Mouse (Mus musculus) liver, embryonic 16.5 days (tissue): Measurements from ENCODE around the gene Tmem240. TPM values are rescaled to one million over a fixed set of nuclear protein-coding genes. Genes with fewer than 3 reads are reported as not detected.

Experiments
- ATAC-seq: fragments of 200-750 bp; cut with Nextera tagmentation; 2 replicates; pipeline ENCODE4 v1.8.0; 2017; ENCODE audit warnings: low read depth, mild to moderate bottlenecking, moderate number of reproducible peaks, moderate library complexity
- H3K27ac ChIP-seq: fragments of 300-500 bp; sonication (generic); 2 replicates; pipeline ENCODE4 v1.5.1; 2014; ENCODE audit warnings: mild to moderate bottlenecking, low read length
- H3K27me3 ChIP-seq: fragments of 300-500 bp; sonication (generic); 2 replicates; pipeline ENCODE4 v1.6.1; 2014; ENCODE audit warnings: low read depth, low read length, mixed read lengths; ENCODE audit not compliant: control insufficient read depth, insufficient read depth
- H3K36me3 ChIP-seq: fragments of 300-500 bp; sonication (generic); 2 replicates; pipeline ENCODE4 v1.6.1; 2014; ENCODE audit warnings: mild to moderate bottlenecking; ENCODE audit not compliant: control insufficient read depth, insufficient read depth
- H3K4me1 ChIP-seq: fragments of 300-500 bp; sonication (generic); 2 replicates; pipeline ENCODE4 v1.6.1; 2014; ENCODE audit warnings: low read depth, low read length, mixed read lengths; ENCODE audit not compliant: control insufficient read depth
- H3K4me2 ChIP-seq: fragments of 300-500 bp; sonication (generic); 2 replicates; pipeline ENCODE4 v1.6.1; 2014; ENCODE audit warnings: low read depth, low read length, mixed read lengths
- H3K4me3 ChIP-seq: fragments of 300-500 bp; sonication (generic); 2 replicates; pipeline ENCODE4 v1.5.1; 2014; ENCODE audit warnings: low read depth, mild to moderate bottlenecking, low read length
- H3K9ac ChIP-seq: fragments of 300-500 bp; sonication (generic); 2 replicates; pipeline ENCODE4 v1.6.1; 2014; ENCODE audit warnings: low read depth, low read length
- H3K9me3 ChIP-seq: fragments of 300-500 bp; sonication (generic); replicated peaks from 2 replicates; pipeline ENCODE4 v1.6.1; 2016; ENCODE audit warnings: low read length; ENCODE audit not compliant: control insufficient read depth
- WGBS: fragments of 180-500 bp; shearing (Covaris S2); extraction: QIAGEN DNeasy Blood & Tissue Kit; methylation state at CpG from one replicate; pipeline ENCODE4 v1.1.7; 2014; ENCODE audit not compliant: insufficient replicate concordance; 5-methylcytosine and 5-hydroxymethylcytosine counted together
- polyA plus RNA-seq: library from polyadenylated mRNA; unstranded; fragments of >200 nt; fragmentation: Nextera tagmentation; extraction: Ambion mirVana; gene quantifications from 2 replicates; pipeline ENCODE4 v1.2.1, GENCODE M21; 2015

Tmem240 gene
- polyA plus RNA-seq, 1 experiment from 2014 or later = 0.13 TPM

GRCm38 (mm10) chr4:155696261-155697255 lies 38.0 kb upstream of the Tmem240 start:
- Histone ChIP-seq H3K9me3 (no peaks in the 10 kb centered on the region), H3K27me3 (peaks cover 39% of the 10 kb centered on the region), H3K4me1 (no peaks in the 10 kb centered on the region; the same call in none of the 2 replicates), H3K4me3 (no peak overlapping the region), H3K4me2 (no peak overlapping the region), H3K9ac (no peak overlapping the region), H3K27ac (no peak overlapping the region), H3K36me3 (no peaks in the 10 kb centered on the region)
- 48% methylated on average over 16 of the region's 16 CpGs for whole genome bisulfite sequencing
- ATAC-seq = no peak

DNA sequence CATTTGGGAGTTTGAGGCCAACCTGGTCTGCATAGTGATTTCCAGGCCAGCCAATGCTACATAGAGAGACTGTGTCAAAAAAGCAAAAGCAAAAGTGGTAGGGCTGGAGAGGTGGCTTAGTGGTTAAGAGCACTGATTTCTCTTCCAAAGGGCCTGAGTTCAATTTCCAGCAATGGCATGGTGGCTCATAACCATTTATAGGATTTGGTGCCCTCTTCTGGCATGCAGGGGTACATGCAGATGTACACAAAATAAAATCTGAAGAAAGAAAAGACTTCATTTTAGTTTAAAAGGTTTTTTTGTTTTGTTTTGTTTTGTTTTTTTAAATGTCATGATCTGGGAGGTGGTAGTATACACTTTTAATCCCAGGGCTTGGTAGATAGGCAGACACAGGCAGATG lies 34.2 kb upstream of the Tmem240 start:
- Histone ChIP-seq H3K4me2 (no peak overlapping the region), H3K27me3 (peaks cover 9% of the 10 kb centered on the region), H3K27ac (no peak overlapping the region), H3K9ac (no peak overlapping the region), H3K36me3 (no peaks in the 10 kb centered on the region), H3K9me3 (no peaks in the 10 kb centered on the region), H3K4me3 (no peak overlapping the region), H3K4me1 (peaks cover 4% of the 10 kb centered on the region; the same call in 1 of the 2 replicates)
- ATAC-seq = no peak

- no peak for ATAC-seq
- 85% methylated on average over 4 of the region's 4 CpGs for WGBS
- no peak overlapping the region for H3K4me3 ChIP-seq
- H3K9ac ChIP-seq = no peak overlapping the region
- peaks cover 7% of the 10 kb centered on the region for H3K4me1 ChIP-seq
- no peaks in the 10 kb centered on the region for H3K27me3 ChIP-seq
- no peaks in the 10 kb centered on the region for H3K36me3 ChIP-seq
- H3K27ac ChIP-seq = no peak overlapping the region
- H3K9me3 ChIP-seq = no peaks in the 10 kb centered on the region
- no peak overlapping the region for H3K4me2 ChIP-seq
These were observed 31.1 kb upstream of the Tmem240 start for GRCm38 (mm10) chr4:155703425-155703929.

DNA sequence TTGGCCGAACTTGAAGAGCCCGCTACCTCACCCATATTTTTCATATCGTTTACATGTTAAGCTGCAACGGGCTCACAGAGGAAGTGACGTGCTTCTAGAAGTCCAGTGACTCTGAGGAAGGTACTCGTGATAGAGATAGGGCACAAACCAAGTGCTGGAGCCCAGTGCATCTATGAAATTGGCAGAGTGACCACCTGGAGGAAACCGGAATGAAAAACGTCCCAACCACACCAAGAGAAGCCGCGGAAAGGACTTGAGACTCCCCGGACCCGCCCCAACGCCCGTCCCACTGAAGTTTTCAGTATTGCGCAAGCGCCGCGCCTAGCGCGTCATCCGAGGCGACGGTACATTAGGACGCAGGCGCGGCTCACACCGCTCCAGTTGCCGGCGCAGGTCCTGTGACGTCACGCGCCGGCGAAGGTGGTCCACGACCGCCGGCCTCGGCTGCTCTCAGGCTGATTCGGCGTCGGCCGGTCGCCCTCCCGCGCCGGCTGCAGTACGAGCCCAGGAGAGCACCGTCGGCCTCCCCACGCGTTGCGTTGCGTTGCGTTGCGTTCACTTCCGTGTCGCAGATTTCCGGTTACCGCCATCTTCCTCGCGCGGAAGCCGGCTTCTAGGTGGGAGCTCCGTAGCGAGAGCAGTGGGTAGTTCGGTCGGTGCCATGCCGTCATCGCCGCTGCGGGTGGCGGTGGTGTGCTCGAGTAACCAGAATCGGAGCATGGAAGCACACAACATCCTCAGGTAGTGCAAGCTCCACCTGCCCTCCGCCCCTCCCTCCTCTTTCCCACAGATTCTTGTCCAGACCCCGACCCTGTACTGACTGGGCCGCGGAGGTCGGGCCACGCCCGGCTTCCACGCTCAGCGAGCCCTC lies 29.6 kb upstream of the Tmem240 start, which contains the start of gene Ssu72:
Gene Ssu72, plus strand, starts transcription at position 80 of the 871 bp plus-strand sequence.
- under 1% methylated on average over 82 of the region's 83 CpGs for WGBS
- peak; percentile 94 for ATAC-seq
- peak within 1 kb of the TSS; percentile 94 for H3K27ac ChIP-seq
- H3K9ac ChIP-seq = peak within 1 kb of the TSS; percentile 83
- peak within 1 kb of the TSS; percentile 86 for H3K4me2 ChIP-seq
- no peaks in the 10 kb centered on the region for H3K27me3 ChIP-seq
- H3K4me3 ChIP-seq = peak within 1 kb of the TSS; percentile 85
- no peaks in the 10 kb centered on the region for H3K36me3 ChIP-seq
- H3K9me3 ChIP-seq = no peaks in the 10 kb centered on the region
- peaks cover 12% of the 10 kb centered on the region for H3K4me1 ChIP-seq

DNA sequence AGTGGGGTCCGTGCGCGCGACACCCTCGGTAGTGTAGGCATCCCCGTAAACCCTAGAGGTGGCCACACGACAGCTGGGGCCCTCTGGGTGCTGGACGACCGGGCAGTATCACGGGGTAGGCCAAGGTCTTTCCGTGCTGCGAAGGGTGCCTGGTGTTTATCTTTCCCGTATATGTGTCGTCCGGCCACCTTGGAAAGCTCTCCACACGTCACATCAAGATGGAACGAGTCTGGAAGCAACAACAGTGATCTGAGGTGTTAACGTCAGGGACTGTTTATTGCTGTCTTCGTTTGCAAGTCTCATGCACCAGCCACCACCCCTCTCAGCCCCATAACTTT lies 29.0 kb upstream of the Tmem240 start:
- peak overlapping the region; percentile 86 for H3K4me2 ChIP-seq
- no peaks in the 10 kb centered on the region for H3K27me3 ChIP-seq
- WGBS = under 1% methylated on average over 19 of the region's 19 CpGs
- peak overlapping the region; percentile 94 for H3K27ac ChIP-seq
- H3K36me3 ChIP-seq = no peaks in the 10 kb centered on the region
- peak overlapping the region; percentile 85 for H3K4me3 ChIP-seq
- H3K4me1 ChIP-seq = peaks cover 15% of the 10 kb centered on the region
- ATAC-seq = no peak
- peak overlapping the region; percentile 83 for H3K9ac ChIP-seq
- H3K9me3 ChIP-seq = no peaks in the 10 kb centered on the region

GRCm38 (mm10) chr4:155708582-155708981 lies 26.0 kb upstream of the Tmem240 start:
- H3K27ac ChIP-seq = no peak overlapping the region; the same call in 1 of the 2 replicates
- no peaks in the 10 kb centered on the region for H3K36me3 ChIP-seq
- no peak overlapping the region for H3K4me3 ChIP-seq
- H3K4me2 ChIP-seq = no peak overlapping the region
- no peaks in the 10 kb centered on the region for H3K9me3 ChIP-seq
- H3K27me3 ChIP-seq = no peaks in the 10 kb centered on the region
- H3K4me1 ChIP-seq = peaks cover 18% of the 10 kb centered on the region
- WGBS = 61% methylated on average over 2 of the region's 2 CpGs
- no peak overlapping the region for H3K9ac ChIP-seq
- ATAC-seq = no peak

DNA sequence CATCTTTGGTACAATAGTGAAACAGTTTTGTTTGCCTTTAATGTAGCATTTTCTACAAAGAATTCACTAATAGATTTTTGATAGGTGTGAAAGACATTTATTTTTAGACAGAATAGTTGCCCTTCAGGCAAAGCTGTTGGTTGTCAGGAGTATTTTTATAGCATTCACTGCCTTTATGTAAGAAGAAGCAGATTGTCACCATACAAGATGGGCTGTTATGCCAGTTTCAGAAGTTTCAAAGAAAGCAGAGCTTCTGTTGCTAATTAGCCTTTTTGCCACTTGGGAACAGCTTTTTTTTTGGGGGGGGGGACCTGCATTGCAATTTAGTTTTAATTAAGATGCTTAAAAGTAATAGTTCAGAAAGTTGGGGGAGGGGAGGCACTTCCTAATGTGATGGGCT lies 25.6 kb upstream of the Tmem240 start:
- Histone ChIP-seq H3K9me3 (no peaks in the 10 kb centered on the region), H3K4me2 (no peak overlapping the region), H3K4me3 (no peak overlapping the region), H3K36me3 (no peaks in the 10 kb centered on the region), H3K27ac (no peak overlapping the region), H3K9ac (no peak overlapping the region), H3K4me1 (peaks cover 18% of the 10 kb centered on the region), H3K27me3 (no peaks in the 10 kb centered on the region)
- ATAC-seq = no peak

GRCm38 (mm10) chr4:155710521-155711252 lies 23.9 kb upstream of the Tmem240 start:
- H3K4me3 ChIP-seq = no peak overlapping the region
- peaks cover under 1% of the 10 kb centered on the region; the same call in 1 of the 2 replicates for H3K36me3 ChIP-seq
- no peaks in the 10 kb centered on the region for H3K27me3 ChIP-seq
- no peak for ATAC-seq
- H3K27ac ChIP-seq = no peak overlapping the region
- 0 out of 2 replicates have a peak overlapping the region, but pooled peaks have one; percentile 7 for H3K9ac ChIP-seq
- H3K9me3 ChIP-seq = no peaks in the 10 kb centered on the region
- H3K4me2 ChIP-seq = no peak overlapping the region
- H3K4me1 ChIP-seq = peaks cover 15% of the 10 kb centered on the region
- WGBS = 36% methylated on average over 6 of the region's 6 CpGs
